Mouse (Mus musculus) urinary bladder, postnatal 36 days (tissue): ENCODE data around the gene B4galnt1.

Source experiments
- DNase-seq, 2 experiments: peaks; one replicate each; pipeline ENCODE4 v3.0.0; 2022; ENCODE audit warnings: low spot score in 2 of 2, mixed read lengths in 1 of 2

Gene B4galnt1

GRCm38 (mm10) chr10:127209928-127210570 is 45.0 kb downstream of the B4galnt1 start:
- DNase-seq: no peak

- peak in 1 of 2 experiments; percentile 18 for DNase-seq
Measured at GRCm38 (mm10) chr10:127210961-127211405, 46.0 kb downstream of the B4galnt1 start.

GRCm38 (mm10) chr10:127211414-127211854 is 46.4 kb downstream of the B4galnt1 start, which contains the start of gene Pip4k2c:
Gene Pip4k2c (minus strand): TSS chr10:127211585.
- peak; percentile 90 to 93 for DNase-seq

- DNase-seq: no peak
Measured at GRCm38 (mm10) chr10:127213272-127213671, 48.2 kb downstream of the B4galnt1 start.

GRCm38 (mm10) chr10:127213704-127214421 is 48.8 kb downstream of the B4galnt1 start:
- no peak for DNase-seq

- no peak for DNase-seq
Measured at GRCm38 (mm10) chr10:127214422-127214803, 49.4 kb downstream of the B4galnt1 start.

GRCm38 (mm10) chr10:127216456-127216855 is 51.4 kb downstream of the B4galnt1 start:
- no peak for DNase-seq

- no peak for DNase-seq
Measured at GRCm38 (mm10) chr10:127217177-127217576, 52.2 kb downstream of the B4galnt1 start.

- DNase-seq: no peak
Measured at GRCm38 (mm10) chr10:127218339-127218738, 53.3 kb downstream of the B4galnt1 start.
